Mouse (Mus musculus) liver, postnatal 0 days (tissue): ENCODE measurements around the gene Khnyn. TPM values are rescaled to one million over a fixed set of nuclear protein-coding genes. Genes with fewer than 3 reads are reported as not detected.

Experiments
- ATAC-seq: fragments of 200-750 bp; cut with Nextera tagmentation; 2 replicates; pipeline ENCODE4 v1.8.0; 2017; ENCODE audit warnings: mild to moderate bottlenecking, moderate library complexity
- DNase-seq: peaks from one replicate; pipeline ENCODE4 v3.0.0-alpha.2; 2016
- H3K27ac ChIP-seq: fragments of 300-500 bp; sonication (generic); 2 replicates; pipeline ENCODE4 v1.5.1; 2014; ENCODE audit warnings: antibody characterized with exemption, moderate library complexity, mild to moderate bottlenecking, low read depth
- H3K27me3 ChIP-seq: fragments of 300-500 bp; sonication (generic); 2 replicates; pipeline ENCODE4 v1.6.1; 2014; ENCODE audit warnings: low read length, control low read depth, mixed read lengths; ENCODE audit not compliant: insufficient read depth
- H3K36me3 ChIP-seq: fragments of 300-500 bp; sonication (generic); replicated peaks from 2 replicates; pipeline ENCODE4 v1.6.1; 2014; ENCODE audit warnings: mild to moderate bottlenecking, control low read depth, low read length, moderate library complexity, mixed read lengths; ENCODE audit not compliant: insufficient read depth
- H3K4me1 ChIP-seq: fragments of 300-500 bp; sonication (generic); 2 replicates; pipeline ENCODE4 v1.6.1; 2014; ENCODE audit warnings: antibody characterized with exemption, mild to moderate bottlenecking, control low read depth; ENCODE audit not compliant: insufficient read depth
- H3K4me2 ChIP-seq: fragments of 300-500 bp; sonication (generic); 2 replicates; pipeline ENCODE4 v1.6.1; 2014; ENCODE audit warnings: low read depth, mild to moderate bottlenecking, low read length, moderate library complexity, mixed read lengths
- H3K4me3 ChIP-seq: fragments of 300-500 bp; sonication (generic); 2 replicates; pipeline ENCODE4 v1.5.1; 2014; ENCODE audit warnings: low read depth, low read length
- H3K9ac ChIP-seq: fragments of 300-500 bp; sonication (generic); replicated peaks from 2 replicates; pipeline ENCODE4 v1.6.1; 2014; ENCODE audit warnings: mild to moderate bottlenecking, moderate library complexity
- H3K9me3 ChIP-seq: fragments of 300-500 bp; sonication (generic); 2 replicates; pipeline ENCODE4 v1.6.1; 2016; ENCODE audit warnings: mild to moderate bottlenecking, control low read depth, low read length, mixed read lengths
- CTCF ChIP-seq: sonication (generic); IDR thresholded peaks from 2 replicates; pipeline ENCODE4 v1.5.1; 2016; ENCODE audit warnings: antibody characterized with exemption, low read depth
- EP300 ChIP-seq: IDR thresholded peaks from 2 replicates; pipeline ENCODE4 v1.6.1; 2016; ENCODE audit warnings: antibody characterized with exemption, low read depth, mild to moderate bottlenecking
- WGBS: fragments of 180-500 bp; shearing (Covaris S2); extraction: QIAGEN DNeasy Blood & Tissue Kit; methylation state at CpG from one replicate; pipeline ENCODE4 v1.1.7; 2014; ENCODE audit not compliant: insufficient replicate concordance; 5-methylcytosine and 5-hydroxymethylcytosine counted together
- polyA plus RNA-seq: library from polyadenylated mRNA; unstranded; fragments of >200 nt; fragmentation: Nextera tagmentation; extraction: Ambion mirVana; gene quantifications from 2 replicates; pipeline ENCODE4 v1.2.1, GENCODE M21; 2015

Khnyn gene
- 4.6 and 5.2 TPM in 2 replicates for polyA plus RNA-seq

DNA sequence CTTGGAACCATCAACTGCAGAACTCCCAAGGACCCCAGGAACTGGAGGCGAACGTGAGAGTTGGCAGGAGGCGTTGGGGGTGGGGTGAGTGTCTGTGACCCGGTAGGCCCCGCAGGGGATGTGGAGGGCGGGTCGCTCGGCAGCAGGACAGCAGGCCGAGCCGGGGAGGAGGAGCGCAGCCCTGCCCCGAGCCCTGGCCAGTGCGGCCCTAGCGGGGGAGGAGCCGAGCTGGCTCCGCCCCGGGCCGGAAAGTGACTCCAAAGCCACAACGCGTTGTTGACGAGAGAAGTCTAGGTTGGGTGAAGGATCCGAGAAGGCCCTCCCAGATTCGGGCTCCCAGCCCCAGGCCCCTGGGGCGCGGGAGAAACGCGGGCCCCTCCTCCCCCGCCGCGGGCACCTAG lies at the start of gene Khnyn:
Gene Khnyn, plus strand, starts transcription at position 235 of the 401 bp plus-strand sequence.
- peak; percentile 87 for ATAC-seq
- no peaks in the 10 kb centered on the region for H3K9me3 ChIP-seq
- peaks cover 35% of the 10 kb centered on the region for H3K36me3 ChIP-seq
- peak; percentile 92 for DNase-seq
- TF ChIP-seq CTCF: peak; percentile 15; the same call in 1 of the 2 replicates
- TF ChIP-seq EP300: no peak
- WGBS: 0% methylated on average over 24 of the region's 30 CpGs
- H3K4me1 ChIP-seq: peaks cover 40% of the 10 kb centered on the region
- peak within 1 kb of the TSS; percentile 74 for H3K4me3 ChIP-seq
- H3K9ac ChIP-seq: peak within 1 kb of the TSS; percentile 92
- peak within 1 kb of the TSS; percentile 98 for H3K27ac ChIP-seq
- H3K27me3 ChIP-seq: no peaks in the 10 kb centered on the region
- H3K4me2 ChIP-seq: peak within 1 kb of the TSS; percentile 77

DNA sequence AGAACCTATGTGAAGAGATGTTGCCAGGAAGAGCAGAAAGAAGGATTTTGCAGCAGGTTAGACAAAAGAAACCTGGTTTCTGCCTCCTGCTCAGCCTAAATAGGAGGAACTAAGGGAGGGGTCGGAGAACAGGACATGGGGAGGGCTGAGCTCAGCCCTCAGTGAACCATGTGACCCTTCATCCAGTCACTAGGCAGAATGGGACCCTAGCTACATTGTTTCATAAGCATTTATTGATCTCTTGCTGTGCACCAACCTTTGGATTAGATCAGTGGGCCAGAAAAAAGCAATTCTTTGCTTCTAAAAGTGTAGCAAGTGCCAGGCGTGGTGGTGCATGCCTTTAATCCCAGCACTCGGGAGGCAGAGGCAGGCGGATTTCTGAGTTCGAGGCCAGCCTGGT lies 46.4 kb upstream of the Khnyn start:
- DNase-seq (no peak), ATAC-seq (peak; percentile 91)
- Histone ChIP-seq H3K36me3 (no peaks in the 10 kb centered on the region), H3K9ac (no peak overlapping the region), H3K4me3 (no peak overlapping the region), H3K27me3 (no peaks in the 10 kb centered on the region), H3K27ac (no peak overlapping the region), H3K9me3 (no peaks in the 10 kb centered on the region), H3K4me1 (no peaks in the 10 kb centered on the region), H3K4me2 (no peak overlapping the region)
- no peak for TF ChIP-seq EP300
- WGBS: 66% methylated on average over 5 of the region's 5 CpGs

DNA sequence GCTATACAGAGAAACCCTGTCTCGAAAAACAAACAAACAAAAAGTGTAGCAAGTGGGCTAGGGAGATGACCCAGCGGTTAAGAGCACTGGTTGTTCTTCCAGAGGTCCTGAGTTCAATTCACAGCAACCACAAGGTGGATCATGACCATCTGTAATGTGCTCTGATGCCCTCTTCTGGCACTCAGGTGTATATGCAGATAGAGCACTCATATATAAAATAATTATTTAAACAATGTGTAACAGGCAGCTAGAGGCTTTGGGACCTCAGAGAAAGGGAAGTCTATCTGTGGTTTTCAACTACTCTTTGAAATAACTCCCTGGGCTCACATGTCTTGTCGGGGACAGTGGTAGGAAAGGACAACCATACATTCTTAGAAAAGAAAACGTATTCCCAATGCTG lies 46.0 kb upstream of the Khnyn start:
- Histone ChIP-seq H3K4me2 (no peak overlapping the region), H3K4me3 (no peak overlapping the region), H3K27me3 (no peaks in the 10 kb centered on the region), H3K27ac (no peak overlapping the region), H3K4me1 (no peaks in the 10 kb centered on the region), H3K9me3 (no peaks in the 10 kb centered on the region), H3K36me3 (no peaks in the 10 kb centered on the region), H3K9ac (no peak overlapping the region)
- DNase-seq (no peak), ATAC-seq (peak; percentile 40; the same call in 1 of the 2 replicates)
- 49% methylated on average over 4 of the region's 4 CpGs for WGBS
- TF ChIP-seq EP300: no peak
- peak; percentile 45 for TF ChIP-seq CTCF

DNA sequence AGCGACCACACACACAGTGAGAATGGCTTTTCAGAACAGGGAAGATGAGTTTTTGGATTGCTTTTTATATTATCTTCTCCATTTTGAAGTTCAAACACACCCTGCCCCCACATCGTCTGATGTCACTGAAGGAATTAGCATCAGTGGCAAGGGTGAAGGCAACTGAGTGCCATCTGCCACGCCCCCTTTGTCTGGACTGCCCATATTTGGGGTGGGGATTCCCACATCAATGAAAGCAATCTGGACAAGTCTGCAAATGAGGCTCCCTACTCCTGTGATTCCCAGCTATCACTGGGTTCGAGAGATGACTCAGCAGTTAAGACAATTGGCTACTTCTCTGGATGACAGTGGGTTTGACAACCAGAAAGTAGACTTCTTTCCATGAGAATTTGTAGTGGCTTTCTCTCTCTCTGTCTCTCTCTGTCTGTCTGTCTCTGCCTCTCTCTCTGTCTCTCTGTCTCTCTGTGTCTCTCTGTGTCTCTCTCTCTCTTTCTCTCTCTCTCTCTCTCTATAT lies 43.8 kb upstream of the Khnyn start:
- ATAC-seq: no peak
- no peaks in the 10 kb centered on the region for H3K9me3 ChIP-seq
- no peak overlapping the region for H3K27ac ChIP-seq
- no peaks in the 10 kb centered on the region for H3K27me3 ChIP-seq
- H3K9ac ChIP-seq: no peak overlapping the region
- H3K4me1 ChIP-seq: no peaks in the 10 kb centered on the region
- H3K4me3 ChIP-seq: no peak overlapping the region
- no peak for TF ChIP-seq CTCF
- no peaks in the 10 kb centered on the region for H3K36me3 ChIP-seq
- DNase-seq: no peak
- no peak overlapping the region for H3K4me2 ChIP-seq
- 58% methylated on average over 4 of the region's 4 CpGs for WGBS

DNA sequence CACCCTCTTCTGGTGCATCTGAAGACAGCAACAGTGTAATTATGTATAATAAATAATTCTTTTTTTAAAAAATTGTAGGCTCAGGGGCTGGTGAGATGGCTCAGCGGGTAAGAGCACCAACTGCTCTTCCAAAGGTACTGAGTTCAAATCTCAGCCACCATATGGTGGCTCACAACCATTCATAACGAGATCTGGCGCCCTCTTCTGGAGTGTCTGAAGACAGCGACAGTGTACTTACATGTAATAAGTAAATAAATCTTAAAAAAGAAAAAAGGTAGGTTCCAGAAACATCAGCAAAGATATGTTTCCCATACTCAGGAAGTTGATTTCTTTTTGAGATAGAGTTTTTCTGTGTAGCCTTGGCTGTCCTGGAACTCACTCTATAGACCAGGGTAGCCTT lies 42.0 kb upstream of the Khnyn start:
- H3K4me3 ChIP-seq: no peak overlapping the region
- H3K4me1 ChIP-seq: 0 out of 2 replicates have a peak, but pooled peaks cover 2% of the 10 kb centered on the region
- H3K9ac ChIP-seq: no peak overlapping the region
- ATAC-seq: no peak
- H3K4me2 ChIP-seq: no peak overlapping the region
- WGBS: 72% methylated on average over 4 of the region's 4 CpGs
- H3K27me3 ChIP-seq: no peaks in the 10 kb centered on the region
- H3K27ac ChIP-seq: no peak overlapping the region
- H3K9me3 ChIP-seq: no peaks in the 10 kb centered on the region
- no peak for TF ChIP-seq EP300
- TF ChIP-seq CTCF: peak; percentile 43
- DNase-seq: no peak
- no peaks in the 10 kb centered on the region for H3K36me3 ChIP-seq

DNA sequence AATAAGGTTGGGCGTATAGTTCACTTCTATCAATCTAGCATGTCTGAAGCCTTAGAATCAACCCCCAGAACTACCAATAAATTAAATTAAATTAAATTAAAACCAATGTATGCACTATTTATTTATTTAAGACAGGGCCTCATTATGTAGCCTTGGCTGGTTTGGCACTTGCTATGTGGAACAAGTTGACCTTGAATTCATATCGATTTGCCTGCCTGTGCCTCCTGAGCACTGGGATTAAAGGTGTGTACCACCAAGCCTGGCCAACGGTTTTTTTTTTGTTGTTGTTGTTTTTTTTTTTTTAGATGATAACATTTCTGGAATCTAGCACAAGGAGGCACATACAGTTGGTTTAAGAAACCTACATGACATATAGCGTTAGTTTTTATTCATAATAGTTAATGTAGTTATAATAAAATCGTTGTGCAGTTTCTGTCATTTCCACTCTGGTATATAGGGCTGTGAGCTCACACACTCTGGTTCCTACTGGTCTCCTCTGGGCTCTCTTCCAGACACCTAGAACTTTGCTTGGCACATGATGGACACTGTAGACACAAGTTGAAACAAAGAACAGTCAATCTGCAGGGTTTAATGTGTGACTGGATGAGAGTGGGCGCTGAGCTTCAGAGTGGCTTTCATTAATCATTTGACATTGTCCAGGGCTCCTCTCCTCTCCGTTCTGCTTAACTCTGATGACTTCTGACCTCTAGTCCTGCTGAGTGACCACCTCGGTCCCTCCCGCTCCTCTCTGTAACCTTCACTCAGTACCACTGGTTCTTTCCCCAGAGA lies 39.0 kb upstream of the Khnyn start:
- Histone ChIP-seq H3K36me3 (no peaks in the 10 kb centered on the region), H3K9me3 (no peaks in the 10 kb centered on the region), H3K27ac (peak overlapping the region; percentile 44), H3K4me3 (no peak overlapping the region), H3K27me3 (no peaks in the 10 kb centered on the region), H3K4me2 (no peak overlapping the region), H3K9ac (no peak overlapping the region), H3K4me1 (0 out of 2 replicates have a peak, but pooled peaks cover 2% of the 10 kb centered on the region)
- peak; percentile 81 for ATAC-seq
- no peak for TF ChIP-seq CTCF
- TF ChIP-seq EP300: no peak
- 59% methylated on average over 9 of the region's 9 CpGs for WGBS
- no peak for DNase-seq
